Mouse (Mus musculus) E14TG2a.4 (cell line): ENCODE measurements around the gene Vrk1.

Experiments used
- CTCF ChIP-seq: conservative IDR thresholded peaks from 2 replicates; pipeline ENCODE4 v1.5.1; 2014; ENCODE audit warnings: low read length
- NANOG ChIP-seq: IDR thresholded peaks from 2 replicates; pipeline ENCODE4 v1.6.1; 2014; ENCODE audit warnings: borderline replicate concordance, low read length, mixed read lengths

DNA sequence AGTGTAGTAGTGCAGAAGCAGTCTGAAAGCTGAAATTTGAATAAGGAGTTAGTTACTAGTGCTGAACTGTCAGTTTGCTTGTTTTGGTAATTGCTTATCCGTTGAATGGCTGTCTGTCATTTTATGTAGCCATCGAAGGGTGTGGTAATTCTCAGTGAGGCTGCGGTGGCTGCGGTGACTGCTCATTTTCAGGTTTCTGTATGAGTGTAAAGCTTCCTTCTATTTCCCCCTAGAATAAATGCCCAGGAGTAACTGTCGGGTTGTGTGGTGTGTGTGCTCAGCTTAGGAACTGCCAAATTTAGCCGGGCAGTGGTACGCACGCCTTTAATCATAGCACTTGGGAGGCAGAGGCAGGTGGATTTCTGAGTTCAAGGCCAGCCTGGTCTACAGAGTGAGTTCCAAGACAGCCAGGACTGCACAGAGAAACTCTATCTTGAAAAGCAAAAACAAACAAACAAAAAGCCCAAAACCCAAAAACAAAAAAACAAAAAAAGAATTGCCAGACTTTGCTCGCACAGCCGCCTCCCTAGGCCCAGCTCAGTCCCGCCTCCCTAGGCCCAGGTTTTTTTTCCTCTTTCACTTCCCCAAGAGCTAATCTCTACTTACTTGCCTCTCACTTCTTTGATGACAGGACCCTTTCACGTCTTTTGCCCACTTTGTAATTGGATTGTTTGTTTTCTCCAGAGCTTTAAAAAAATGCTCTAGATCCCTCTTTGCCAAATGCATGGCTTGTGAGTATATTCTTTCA is 6.4 kb downstream of the Vrk1 start:
- TF ChIP-seq CTCF (no peak), NANOG (no peak)
